In genomic region chr2:148338308-148338768, GRCm38 (mm10) we compare ENCODE assay signal across 8 mouse cellular contexts. TPM values are rescaled to one million over a fixed set of nuclear protein-coding genes. Genes with fewer than 3 reads are reported as not detected.
DNase-seq lines count a peak whose midpoint lies in the region; ATAC-seq and TF ChIP-seq lines count a peak whose summit lies in the region.

No protein-coding gene starts in this region.

- no peak for DNase-seq in midbrain, embryonic 11.5 days (ENCODE audit: low spot score, missing footprints)
- DNase-seq in midbrain, postnatal 0 days (ENCODE audit: low spot score) = no peak
- peak; percentile 53 to 77 for DNase-seq in heart, adult 2 months
- DNase-seq in kidney, postnatal 14 days = peak; percentile 81
- no peak for DNase-seq in cerebellum, adult 11 months
- no peak for DNase-seq in c-Kit-positive CD71-positive TER-119-positive erythroid progenitor cells, embryonic 14.5 days (ENCODE audit: low spot score)
- DNase-seq in limb, embryonic 10.5 days (ENCODE audit: low spot score) = no peak

- H3K79me2 ChIP-seq in heart, adult 2 months (replicated peaks; ENCODE audit: control insufficient read depth, insufficient read depth, low read length) = no peaks in the 10 kb centered on the region

- H3K9me3 ChIP-seq in midbrain, embryonic 11.5 days (ENCODE audit: control insufficient read depth, low read length) = no peaks in the 10 kb centered on the region
- H3K9me3 ChIP-seq in midbrain, postnatal 0 days (ENCODE audit: low read length) = no peaks in the 10 kb centered on the region
- no peaks in the 10 kb centered on the region for H3K9me3 ChIP-seq in neural tube, embryonic 13.5 days
- H3K9me3 ChIP-seq in limb, embryonic 10.5 days (replicated peaks) = no peaks in the 10 kb centered on the region

- H3K36me3 ChIP-seq in midbrain, embryonic 11.5 days (ENCODE audit: control insufficient read depth, insufficient read depth, low read length) = no peaks in the 10 kb centered on the region
- no peaks in the 10 kb centered on the region for H3K36me3 ChIP-seq in midbrain, postnatal 0 days (ENCODE audit: insufficient read depth, low read length)
- H3K36me3 ChIP-seq in heart, adult 2 months (ENCODE audit: control insufficient read depth, insufficient read depth, low read length) = peaks cover 14% of the 10 kb centered on the region
- H3K36me3 ChIP-seq in neural tube, embryonic 13.5 days = no peaks in the 10 kb centered on the region
- H3K36me3 ChIP-seq in limb, embryonic 10.5 days = no peaks in the 10 kb centered on the region

- intact Hi-C loops in heart, adult 2 months (cut with DNase I) = loop anchor here (2.0 to 5.0 kb wide), 4 partner anchors 61 to 216 kb away; no protein-coding TSS in a partner anchor

- WGBS in midbrain, embryonic 11.5 days = 38% methylated on average over 6 of the region's 6 CpGs
- 24% methylated on average over 6 of the region's 6 CpGs for WGBS in midbrain, postnatal 0 days
- 14% methylated on average over 6 of the region's 6 CpGs for WGBS in heart, adult 2 months
- 23% methylated on average over 6 of the region's 6 CpGs for WGBS in neural tube, embryonic 13.5 days
- 72% methylated on average over 6 of the region's 6 CpGs for WGBS in limb, embryonic 10.5 days

- no peak overlapping the region for H3K9ac ChIP-seq in midbrain, embryonic 11.5 days (ENCODE audit: low read length)
- H3K9ac ChIP-seq in midbrain, postnatal 0 days (replicated peaks; ENCODE audit: low read length, poor library complexity, severe bottlenecking) = no peak overlapping the region
- H3K9ac ChIP-seq in heart, adult 2 months (ENCODE audit: low read depth, low read length) = no peak overlapping the region
- H3K9ac ChIP-seq in neural tube, embryonic 13.5 days = no peak overlapping the region

- H3K4me1 ChIP-seq in midbrain, embryonic 11.5 days (ENCODE audit: control insufficient read depth, insufficient read depth, low read length) = no peaks in the 10 kb centered on the region
- H3K4me1 ChIP-seq in midbrain, postnatal 0 days (ENCODE audit: insufficient read depth, low read length) = no peaks in the 10 kb centered on the region
- peaks cover 13% of the 10 kb centered on the region for H3K4me1 ChIP-seq in heart, adult 2 months (ENCODE audit: control insufficient read depth, insufficient read depth, low read length)
- peaks cover 4% of the 10 kb centered on the region for H3K4me1 ChIP-seq in neural tube, embryonic 13.5 days (replicated peaks)
- no peaks in the 10 kb centered on the region for H3K4me1 ChIP-seq in limb, embryonic 10.5 days

- no peak overlapping the region for H3K4me2 ChIP-seq in midbrain, embryonic 11.5 days
- H3K4me2 ChIP-seq in midbrain, postnatal 0 days (ENCODE audit: low read depth, low read length, poor library complexity, severe bottlenecking) = no peak overlapping the region
- H3K4me2 ChIP-seq in neural tube, embryonic 13.5 days = no peak overlapping the region

- peak; percentile 48; the same call in 1 of the 2 replicates for TF ChIP-seq POLR2A in heart, adult 2 months (IDR thresholded peaks at IDR 0.05; ENCODE audit: insufficient read depth, low read depth, low read length)

- no peak overlapping the region for H3K27ac ChIP-seq in midbrain, embryonic 11.5 days (ENCODE audit: low read depth, low read length)
- H3K27ac ChIP-seq in midbrain, postnatal 0 days (ENCODE audit: low read depth, low read length) = no peak overlapping the region
- peak overlapping the region; percentile 87 for H3K27ac ChIP-seq in heart, adult 2 months
- peak overlapping the region; percentile 55 for H3K27ac ChIP-seq in neural tube, embryonic 13.5 days (replicated peaks)
- no peak overlapping the region for H3K27ac ChIP-seq in limb, embryonic 10.5 days

- TF ChIP-seq CTCF in midbrain, postnatal 0 days (IDR thresholded peaks at IDR 0.05) = no peak
- TF ChIP-seq CTCF in heart, adult 2 months (IDR thresholded peaks at IDR 0.05) = no peak

- H3K27me3 ChIP-seq in midbrain, embryonic 11.5 days (ENCODE audit: control insufficient read depth, insufficient read depth, low read length) = no peaks in the 10 kb centered on the region
- H3K27me3 ChIP-seq in midbrain, postnatal 0 days (ENCODE audit: insufficient read depth, low read length) = no peaks in the 10 kb centered on the region
- no peaks in the 10 kb centered on the region for H3K27me3 ChIP-seq in heart, adult 2 months (ENCODE audit: control insufficient read depth, insufficient read depth, low read length)
- H3K27me3 ChIP-seq in neural tube, embryonic 13.5 days = no peaks in the 10 kb centered on the region
- H3K27me3 ChIP-seq in limb, embryonic 10.5 days (ENCODE audit: low read depth, poor library complexity, severe bottlenecking) = no peaks in the 10 kb centered on the region

- ATAC-seq in midbrain, embryonic 11.5 days (ENCODE audit: low FRiP score) = peak; percentile 63
- no peak for ATAC-seq in midbrain, postnatal 0 days (ENCODE audit: low FRiP score)
- peak; percentile 78; the same call in 1 of the 2 replicates for ATAC-seq in neural tube, embryonic 13.5 days (ENCODE audit: low read depth)

- H3K4me3 ChIP-seq in midbrain, embryonic 11.5 days (ENCODE audit: low read depth, low read length) = no peak overlapping the region
- H3K4me3 ChIP-seq in midbrain, postnatal 0 days (ENCODE audit: low read depth, low read length) = no peak overlapping the region
- H3K4me3 ChIP-seq in heart, adult 2 months = no peak overlapping the region
- H3K4me3 ChIP-seq in neural tube, embryonic 13.5 days = no peak overlapping the region
- H3K4me3 ChIP-seq in limb, embryonic 10.5 days = no peak overlapping the region

- TF ChIP-seq EP300 in heart, adult 2 months (IDR thresholded peaks at IDR 0.05; ENCODE audit: insufficient read depth, low read depth, low read length) = peak; percentile 71; the same call in 1 of the 2 replicates

RNA-seq across cellular contexts. Expression of gene Sstr4, which starts 56.8 kb away (rescaled TPM):
- 1.4 and 2.2 TPM in 2 replicates for polyA plus RNA-seq in midbrain, embryonic 11.5 days (2014; fragmentation: Nextera tagmentation; extraction: Ambion mirVana)
- total RNA-seq in midbrain, postnatal 0 days (2014; rRNA removed) = 13.5 and 14.0 TPM in 2 replicates
- 2.7 TPM in 2 replicates for polyA plus RNA-seq in midbrain, postnatal 0 days (2015; fragmentation: Nextera tagmentation; extraction: Ambion mirVana)
- total RNA-seq in heart, adult 2 months (2021) = 1 to 10 TPM; 1.1 to 2.0 TPM
- 1.4 and 2.4 TPM in 2 replicates for polyA plus RNA-seq in heart, adult 2 months (2012; rRNA removed)
- 1.7 and 2.9 TPM in 2 replicates for polyA plus RNA-seq in neural tube, embryonic 13.5 days (2015; fragmentation: Nextera tagmentation; extraction: Ambion mirVana)
- polyA plus RNA-seq in limb, embryonic 10.5 days (2016; fragmentation: Nextera tagmentation; extraction: Ambion mirVana) = 0.18 and 0.26 TPM in 2 replicates

Comparison
In these comparisons a context has a peak if more than half of its experiments do, and no peak if none do; other contexts are left out.
1. DNase-seq: peak in heart, adult 2 months (2 of 2) and kidney, postnatal 14 days (single experiment); none in midbrain, embryonic 11.5 days (single experiment), midbrain, postnatal 0 days (single experiment), cerebellum, adult 11 months (single experiment), c-Kit-positive CD71-positive TER-119-positive erythroid progenitor cells, embryonic 14.5 days (single experiment) and limb, embryonic 10.5 days (single experiment).
2. H3K27ac ChIP-seq: peak in heart, adult 2 months (single experiment) and neural tube, embryonic 13.5 days (single experiment); none in midbrain, embryonic 11.5 days (single experiment), midbrain, postnatal 0 days (single experiment) and limb, embryonic 10.5 days (single experiment).